Mouse (Mus musculus) MEL (cell line): Measurements from ENCODE around the gene Gm10037. TPM values are rescaled to one million over a fixed set of nuclear protein-coding genes. Genes with fewer than 3 reads are reported as not detected.

Experiments
- DNase-seq: peaks from one replicate; pipeline ENCODE4 v3.0.0; 2011; ENCODE audit warnings: low read depth, low spot score
- H3K27ac ChIP-seq: 2 replicates; pipeline ENCODE4 v1.5.1; 2012; ENCODE audit warnings: low read depth, mild to moderate bottlenecking, control low read depth, low read length, moderate library complexity; ENCODE audit not compliant: control insufficient read depth
- H3K27me3 ChIP-seq, 2 experiments: fragments of 150-350 bp in 1 of 2; sonication (generic) in 1 of 2; 2 replicates each; pipeline ENCODE4 v1.6.1; 2012; ENCODE audit warnings: low read length in 2 of 2, mild to moderate bottlenecking in 2 of 2, improper control_type of control experiment in 1 of 2, moderate library complexity in 1 of 2; ENCODE audit not compliant: insufficient read depth in 2 of 2, control insufficient read depth in 1 of 2
- H3K36me3 ChIP-seq, 2 experiments: 2 replicates each; pipeline ENCODE4 v1.6.1; 2012 to 2014; ENCODE audit warnings: low read length in 2 of 2, improper control_type of control experiment in 1 of 2, inconsistent platforms in 1 of 2, mild to moderate bottlenecking in 1 of 2; ENCODE audit not compliant: insufficient read depth in 2 of 2, control insufficient read depth in 1 of 2
- H3K4me1 ChIP-seq, 2 experiments: fragments of 150-350 bp in 1 of 2; sonication (generic) in 1 of 2; 2 replicates each; pipeline ENCODE4 v1.6.1; 2012; ENCODE audit warnings: low read length in 2 of 2, improper control_type of control experiment in 1 of 2, mild to moderate bottlenecking in 1 of 2; ENCODE audit not compliant: insufficient read depth in 2 of 2, control insufficient read depth in 1 of 2
- H3K4me3 ChIP-seq, 2 experiments: fragments of 150-350 bp in 1 of 2; sonication (generic) in 1 of 2; 2 replicates each; pipeline ENCODE4 v1.5.1; 2012; ENCODE audit warnings: low read depth in 2 of 2, low read length in 2 of 2, mild to moderate bottlenecking in 2 of 2, moderate library complexity in 2 of 2, control low read depth in 1 of 2, improper control_type of control experiment in 1 of 2; ENCODE audit not compliant: control insufficient read depth in 1 of 2, insufficient read depth in 1 of 2
- H3K79me2 ChIP-seq: 2 replicates; pipeline ENCODE4 v1.6.1; 2012; ENCODE audit warnings: mild to moderate bottlenecking, low read length, moderate library complexity; ENCODE audit not compliant: control insufficient read depth, poor library complexity, insufficient read depth
- H3K9ac ChIP-seq: 2 replicates; pipeline ENCODE4 v1.6.1; 2012; ENCODE audit warnings: low read depth, mild to moderate bottlenecking, control low read depth, low read length, moderate library complexity; ENCODE audit not compliant: control insufficient read depth, poor library complexity, severe bottlenecking
- H3K9me3 ChIP-seq: fragments of 150-350 bp; sonication (generic); replicated peaks from 2 replicates; pipeline ENCODE4 v1.6.1; 2012; ENCODE audit warnings: mild to moderate bottlenecking, low read length, improper control_type of control experiment, moderate library complexity; ENCODE audit not compliant: insufficient read depth
- BHLHE40 ChIP-seq: IDR thresholded peaks from 2 replicates; pipeline ENCODE4 v1.6.1; 2012; ENCODE audit warnings: low read depth, mild to moderate bottlenecking, inconsistent platforms, low read length, improper control_type of control experiment, borderline replicate concordance
- E2F4 ChIP-seq: IDR thresholded peaks from 2 replicates; pipeline ENCODE4 v1.6.1; 2011; ENCODE audit warnings: low read depth, low read length, improper control_type of control experiment, borderline replicate concordance
- EP300 ChIP-seq, 2 experiments: IDR thresholded peaks; 2 replicates each; pipeline ENCODE4 v1.6.1; 2011; ENCODE audit warnings: improper control_type of control experiment in 2 of 2, low read length in 2 of 2, low read depth in 1 of 2, mild to moderate bottlenecking in 1 of 2
- GABPA ChIP-seq: IDR thresholded peaks from 2 replicates; pipeline ENCODE4 v1.6.1; 2012; ENCODE audit warnings: low read depth, mild to moderate bottlenecking, inconsistent platforms, low read length, improper control_type of control experiment, moderate library complexity
- JUND ChIP-seq: IDR thresholded peaks from 2 replicates; pipeline ENCODE4 v1.6.1; 2011; ENCODE audit warnings: low read depth, mild to moderate bottlenecking, improper control_type of control experiment, low read length
- MAX ChIP-seq: IDR thresholded peaks from 2 replicates; pipeline ENCODE4 v1.6.1; 2011; ENCODE audit warnings: low read length, improper control_type of control experiment
- MEF2A ChIP-seq: IDR thresholded peaks from 2 replicates; pipeline ENCODE4 v1.6.1; 2014; ENCODE audit warnings: low read depth, mild to moderate bottlenecking, inconsistent platforms, low read length, improper control_type of control experiment; ENCODE audit not compliant: poor library complexity, insufficient replicate concordance, severe bottlenecking; ENCODE audit errors: extremely low read depth
- MXI1 ChIP-seq: IDR thresholded peaks from 2 replicates; pipeline ENCODE4 v1.6.1; 2011; ENCODE audit warnings: mild to moderate bottlenecking, low read depth, low read length, improper control_type of control experiment
- MYB ChIP-seq: IDR thresholded peaks from 2 replicates; pipeline ENCODE4 v1.6.1; 2011; ENCODE audit warnings: mild to moderate bottlenecking, low read depth, low read length, improper control_type of control experiment
- NELFE ChIP-seq: IDR thresholded peaks from 2 replicates; pipeline ENCODE4 v1.6.1; 2011; ENCODE audit warnings: low read depth, low read length, improper control_type of control experiment
- NRF1 ChIP-seq: IDR thresholded peaks from 2 replicates; pipeline ENCODE4 v1.6.1; 2014; ENCODE audit warnings: low read depth, mild to moderate bottlenecking, inconsistent platforms, low read length, improper control_type of control experiment, moderate library complexity; ENCODE audit not compliant: poor library complexity, insufficient read depth, severe bottlenecking
- POLR2AphosphoS2 ChIP-seq: IDR thresholded peaks from 2 replicates; pipeline ENCODE4 v1.6.1; 2011; ENCODE audit warnings: low read length, improper control_type of control experiment
- POLR2AphosphoS5 ChIP-seq: IDR thresholded peaks from 2 replicates; pipeline ENCODE4 v1.6.1; 2012; ENCODE audit warnings: low read depth, borderline replicate concordance, mild to moderate bottlenecking, inconsistent platforms, low read length, moderate library complexity, mixed read lengths
- SIN3A ChIP-seq: IDR thresholded peaks from 2 replicates; pipeline ENCODE4 v1.6.1; 2012; ENCODE audit warnings: low read length, improper control_type of control experiment, inconsistent platforms
- TBP ChIP-seq: IDR thresholded peaks from 2 replicates; pipeline ENCODE4 v1.8.0; 2011; ENCODE audit warnings: low read depth, low read length, improper control_type of control experiment
- ZKSCAN1 ChIP-seq: IDR thresholded peaks from 2 replicates; pipeline ENCODE4 v1.6.1; 2012; ENCODE audit warnings: low read depth, mild to moderate bottlenecking, inconsistent platforms, low read length, improper control_type of control experiment, moderate library complexity
- ZMIZ1 ChIP-seq: IDR thresholded peaks from 2 replicates; pipeline ENCODE4 v1.6.1; 2012; ENCODE audit warnings: low read depth, mild to moderate bottlenecking, inconsistent platforms, low read length, improper control_type of control experiment, moderate library complexity
- polyA plus RNA-seq, 2 experiments: library from polyadenylated mRNA; stranded (reverse) in 1 of 2; unstranded in 1 of 2; fragments of >175 nt in 1 of 2; fragments of >200 nt in 1 of 2; gene quantifications; 2 replicates each; pipeline versions ENCODE4 v1.2.1 to v1.2.4; 2012; ENCODE audit warnings: low replicate concordance in 2 of 2, low read depth in 1 of 2; ENCODE audit not compliant: insufficient read length in 2 of 2, insufficient read depth in 1 of 2, missing spikeins in 1 of 2
- total RNA-seq: library from RNA; depleted of rRNA; stranded (reverse); fragments of 300-350 nt; gene quantifications from 2 replicates; pipeline ENCODE4 v1.2.3, GENCODE M21; 2012; rRNA removed

Gm10037 gene
- not detected in 2 replicates for total RNA-seq
- polyA plus RNA-seq: not detected

DNA sequence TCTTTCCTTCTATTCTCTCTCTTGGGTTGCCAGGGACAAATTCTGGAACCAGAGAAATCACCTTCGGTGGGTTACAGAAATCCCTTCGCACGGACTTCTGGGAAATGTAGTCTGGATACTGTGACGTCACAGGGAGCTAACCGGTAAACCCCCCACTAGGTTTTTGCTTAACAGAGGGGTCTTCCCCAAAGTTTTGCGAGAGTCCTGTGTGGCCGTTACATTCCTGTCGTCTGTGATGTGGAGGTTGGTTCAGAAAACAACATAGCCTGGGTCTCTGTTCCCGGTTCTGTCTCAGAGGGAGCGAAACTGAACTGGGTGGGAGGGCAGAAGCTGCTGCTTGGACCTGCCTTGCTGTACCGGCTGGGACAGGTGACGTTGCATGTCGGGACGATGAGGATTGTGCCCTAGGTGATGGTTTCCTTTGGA lies at the start of gene Gm10037:
Gm10037 (plus strand) TSS at position 196 of the 426 bp plus-strand sequence.
- Histone ChIP-seq H3K4me3 (no peak within 1 kb of the TSS), H3K9ac (no peak within 1 kb of the TSS)
- TF ChIP-seq POLR2AphosphoS2: no peak
- TF ChIP-seq NRF1: no peak
- TF ChIP-seq E2F4: no peak

DNA sequence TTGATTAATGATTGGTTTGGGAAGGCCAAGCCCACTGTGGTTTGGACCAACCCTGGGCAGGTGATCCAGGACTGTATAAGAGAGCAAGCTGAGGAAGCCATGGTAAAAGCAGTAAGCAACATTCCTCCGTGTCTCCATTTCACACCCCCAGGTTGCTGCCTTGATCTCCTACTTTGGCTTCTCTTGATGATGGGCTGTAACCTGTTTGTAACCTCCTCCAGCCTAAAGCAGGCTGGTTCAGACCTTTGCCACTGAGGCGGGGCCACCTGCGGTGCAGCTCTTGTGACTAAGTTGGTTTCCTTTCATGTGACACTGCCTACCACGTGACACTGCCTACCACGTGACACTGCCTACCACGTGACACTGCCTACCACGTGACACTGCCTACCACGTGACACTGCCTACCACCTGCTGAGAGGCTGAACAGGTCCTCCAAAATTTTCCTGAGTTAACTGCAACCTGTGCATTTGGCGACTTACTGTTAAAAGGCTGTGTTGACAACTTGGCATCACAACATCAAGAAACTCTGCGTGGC lies 38.9 kb upstream of the Gm10037 start:
- TF ChIP-seq JUND: no peak
- TF ChIP-seq POLR2AphosphoS5: no peak
- no peak for TF ChIP-seq E2F4
- no peak for TF ChIP-seq GABPA
- no peak for TF ChIP-seq MAX
- TF ChIP-seq TBP: no peak
- no peak for TF ChIP-seq SIN3A
- no peak for TF ChIP-seq MEF2A
- no peak for TF ChIP-seq NELFE
- TF ChIP-seq ZKSCAN1: no peak
- no peak for TF ChIP-seq NRF1
- no peak for TF ChIP-seq MXI1
- no peak for TF ChIP-seq ZMIZ1
- no peak for TF ChIP-seq BHLHE40
- TF ChIP-seq EP300 (IDR thresholded peaks at IDR 0.05; ENCODE audit: low read depth in 1 of 2, low read length in 2 of 2): no peak
- no peak for TF ChIP-seq MYB
- no peak for DNase-seq
- Histone ChIP-seq H3K4me1 (no peaks in the 10 kb centered on the region), H3K4me3 (no peak overlapping the region), H3K27me3 (no peaks in the 10 kb centered on the region), H3K79me2 (no peaks in the 10 kb centered on the region), H3K27ac (no peak overlapping the region), H3K36me3 (no peaks in the 10 kb centered on the region), H3K9ac (no peak overlapping the region), H3K9me3 (no peaks in the 10 kb centered on the region)

More for the DNA sequence above, at the start of gene Gm10037:
- Histone ChIP-seq H3K36me3 (no peaks in the 10 kb centered on the region), H3K27me3 (no peaks in the 10 kb centered on the region), H3K79me2 (no peaks in the 10 kb centered on the region), H3K4me1 (no peaks in the 10 kb centered on the region), H3K9me3 (no peaks in the 10 kb centered on the region), H3K27ac (no peak within 1 kb of the TSS)
- DNase-seq: no peak
